Mouse (Mus musculus): ENCODE data around the gene Selenon. TPM values are rescaled to one million over a fixed set of nuclear protein-coding genes. Genes with fewer than 3 reads are reported as not detected.

Gene Selenon
- polyA plus RNA-seq, 1 experiment, result 46.4 TPM

GRCm38 (mm10) chr4:134548169-134548938 lies 3.6 kb downstream of the Selenon start:
- H3K79me3 ChIP-seq (ENCODE audit: low read depth), result peaks cover 10% of the 10 kb centered on the region
- H3K79me2 ChIP-seq (ENCODE audit: control insufficient read depth, insufficient read depth), result peaks cover 21% of the 10 kb centered on the region
- H3K36me3 ChIP-seq (ENCODE audit: control insufficient read depth, insufficient read depth), result peaks cover 50% of the 10 kb centered on the region
- no peak overlapping the region for H3K4me3 ChIP-seq (ENCODE audit: insufficient read depth, poor library complexity, severe bottlenecking)
- H3ac ChIP-seq (ENCODE audit: control insufficient read depth, insufficient read length, low read depth), result no peak overlapping the region
- TF ChIP-seq CTCF (IDR thresholded peaks at IDR 0.05; ENCODE audit: control insufficient read depth, insufficient read depth, insufficient read length) (no peak), CEBPB (IDR thresholded peaks at IDR 0.05; ENCODE audit: low read depth) (no peak), MAX (IDR thresholded peaks at IDR 0.05) (no peak), MYOG (IDR thresholded peaks at IDR 0.05; ENCODE audit: control insufficient read depth, extremely low read depth, insufficient read length) (no peak), FOSL1 (IDR thresholded peaks at IDR 0.05; ENCODE audit: insufficient read depth, low read length, poor library complexity, severe bottlenecking) (no peak), MYOD1 (IDR thresholded peaks at IDR 0.05; ENCODE audit: control insufficient read depth, insufficient read length, low read depth) (no peak), USF1 (IDR thresholded peaks at IDR 0.05; ENCODE audit: low read depth) (no peak)
- H3K27me3 ChIP-seq (ENCODE audit: control insufficient read depth, insufficient read depth, insufficient read length), result no peaks in the 10 kb centered on the region

GRCm38 (mm10) chr4:134546814-134547705 lies 4.9 kb downstream of the Selenon start:
- Histone ChIP-seq H3K79me3 (ENCODE audit: low read depth) (peaks cover 10% of the 10 kb centered on the region), H3ac (ENCODE audit: control insufficient read depth, insufficient read length, low read depth) (no peak overlapping the region), H3K36me3 (ENCODE audit: control insufficient read depth, insufficient read depth) (peaks cover 53% of the 10 kb centered on the region), H3K4me3 (ENCODE audit: insufficient read depth, poor library complexity, severe bottlenecking) (no peak overlapping the region), H3K27me3 (ENCODE audit: control insufficient read depth, insufficient read depth, insufficient read length) (no peaks in the 10 kb centered on the region), H3K79me2 (ENCODE audit: control insufficient read depth, insufficient read depth) (peaks cover 21% of the 10 kb centered on the region)
- TF ChIP-seq MYOG (IDR thresholded peaks at IDR 0.05; ENCODE audit: control insufficient read depth, extremely low read depth, insufficient read length), result no peak
- no peak for TF ChIP-seq MYOD1 (IDR thresholded peaks at IDR 0.05; ENCODE audit: control insufficient read depth, insufficient read length, low read depth)

- no peak for TF ChIP-seq MYOD1 (IDR thresholded peaks at IDR 0.05; ENCODE audit: control insufficient read depth, insufficient read length, low read depth)
- peak; percentile 89 for TF ChIP-seq CTCF (IDR thresholded peaks at IDR 0.05; ENCODE audit: control insufficient read depth, insufficient read depth, insufficient read length)
- no peak for TF ChIP-seq FOSL1 (IDR thresholded peaks at IDR 0.05; ENCODE audit: insufficient read depth, low read length, poor library complexity, severe bottlenecking)
- Histone ChIP-seq H3K36me3 (ENCODE audit: control insufficient read depth, insufficient read depth) (peaks cover 69% of the 10 kb centered on the region), H3K79me3 (ENCODE audit: low read depth) (no peaks in the 10 kb centered on the region)
Observed at GRCm38 (mm10) chr4:134543261-134543660, 8.7 kb downstream of the Selenon start.

GRCm38 (mm10) chr4:134542726-134543125 lies 9.2 kb downstream of the Selenon start:
- TF ChIP-seq MAX (IDR thresholded peaks at IDR 0.05) (no peak), CEBPB (IDR thresholded peaks at IDR 0.05; ENCODE audit: low read depth) (no peak), USF1 (IDR thresholded peaks at IDR 0.05; ENCODE audit: low read depth) (no peak), MYOD1 (IDR thresholded peaks at IDR 0.05; ENCODE audit: control insufficient read depth, insufficient read length, low read depth) (no peak), FOSL1 (IDR thresholded peaks at IDR 0.05; ENCODE audit: insufficient read depth, low read length, poor library complexity, severe bottlenecking) (no peak), MYOG (IDR thresholded peaks at IDR 0.05; ENCODE audit: control insufficient read depth, extremely low read depth, insufficient read length) (no peak), CTCF (IDR thresholded peaks at IDR 0.05; ENCODE audit: control insufficient read depth, insufficient read depth, insufficient read length) (no peak)
- no peaks in the 10 kb centered on the region for H3K79me2 ChIP-seq (ENCODE audit: control insufficient read depth, insufficient read depth)

More at GRCm38 (mm10) chr4:134543261-134543660, 8.7 kb downstream of the Selenon start:
- Histone ChIP-seq H3K79me2 (ENCODE audit: control insufficient read depth, insufficient read depth) (no peaks in the 10 kb centered on the region), H3K27me3 (ENCODE audit: control insufficient read depth, insufficient read depth, insufficient read length) (no peaks in the 10 kb centered on the region), H3K4me3 (ENCODE audit: insufficient read depth, poor library complexity, severe bottlenecking) (no peak overlapping the region), H3ac (ENCODE audit: control insufficient read depth, insufficient read length, low read depth) (no peak overlapping the region)

GRCm38 (mm10) chr4:134538997-134539580 lies 12.9 kb downstream of the Selenon start:
- H3K36me3 ChIP-seq (ENCODE audit: control insufficient read depth, insufficient read depth), result peaks cover 38% of the 10 kb centered on the region
- no peaks in the 10 kb centered on the region for H3K79me3 ChIP-seq (ENCODE audit: low read depth)
- H3K27me3 ChIP-seq (ENCODE audit: control insufficient read depth, insufficient read depth, insufficient read length), result no peaks in the 10 kb centered on the region
- H3K4me3 ChIP-seq (ENCODE audit: insufficient read depth, poor library complexity, severe bottlenecking), result no peak overlapping the region
- peaks cover 8% of the 10 kb centered on the region for H3K79me2 ChIP-seq (ENCODE audit: control insufficient read depth, insufficient read depth)
- no peak overlapping the region for H3ac ChIP-seq (ENCODE audit: control insufficient read depth, insufficient read length, low read depth)
- TF ChIP-seq FOSL1 (IDR thresholded peaks at IDR 0.05; ENCODE audit: insufficient read depth, low read length, poor library complexity, severe bottlenecking) (no peak), MYOG (IDR thresholded peaks at IDR 0.05; ENCODE audit: control insufficient read depth, extremely low read depth, insufficient read length) (no peak), MAX (IDR thresholded peaks at IDR 0.05) (no peak), CTCF (IDR thresholded peaks at IDR 0.05; ENCODE audit: control insufficient read depth, insufficient read depth, insufficient read length) (no peak), CEBPB (IDR thresholded peaks at IDR 0.05; ENCODE audit: low read depth) (no peak), MYOD1 (IDR thresholded peaks at IDR 0.05; ENCODE audit: control insufficient read depth, insufficient read length, low read depth) (no peak), USF1 (IDR thresholded peaks at IDR 0.05; ENCODE audit: low read depth) (no peak)

More at GRCm38 (mm10) chr4:134542726-134543125, 9.2 kb downstream of the Selenon start:
- Histone ChIP-seq H3K79me3 (ENCODE audit: low read depth) (no peaks in the 10 kb centered on the region), H3K4me3 (ENCODE audit: insufficient read depth, poor library complexity, severe bottlenecking) (no peak overlapping the region), H3K36me3 (ENCODE audit: control insufficient read depth, insufficient read depth) (peaks cover 64% of the 10 kb centered on the region), H3ac (ENCODE audit: control insufficient read depth, insufficient read length, low read depth) (no peak overlapping the region), H3K27me3 (ENCODE audit: control insufficient read depth, insufficient read depth, insufficient read length) (no peaks in the 10 kb centered on the region)

Measured in C2C12 (cell line).